ENCODE assay signal across 8 mouse cellular contexts in genomic region chr17:78935857-78936256, GRCm38 (mm10). TPM values are rescaled to one million over a fixed set of nuclear protein-coding genes. Genes with fewer than 3 reads are reported as not detected.
A peak's percentile ranks its signal among the peaks of the same experiment; 100 is the strongest.
DNase-seq lines count a peak whose midpoint lies in the region; ATAC-seq and TF ChIP-seq lines count a peak whose summit lies in the region.

No protein-coding gene starts in this region.

- H3K9ac ChIP-seq in hindbrain, embryonic 15.5 days, result peak overlapping the region; percentile 72; the same call in 1 of the 2 replicates
- H3K9ac ChIP-seq in midbrain, embryonic 14.5 days (replicated peaks; ENCODE audit: low read length), result peak overlapping the region; percentile 75; the same call in 1 of the 2 replicates

- no peak for ATAC-seq in hindbrain, embryonic 15.5 days (ENCODE audit: low FRiP score, low read depth)
- ATAC-seq in midbrain, embryonic 14.5 days (ENCODE audit: low FRiP score, low TSS enrichment), result no peak

- WGBS in kidney, adult 2 months, result 76% methylated on average over 2 of the region's 2 CpGs
- WGBS in hindbrain, embryonic 15.5 days, result 86% methylated on average over 2 of the region's 2 CpGs
- 97% methylated on average over 2 of the region's 2 CpGs for WGBS in midbrain, embryonic 14.5 days

- H3K36me3 ChIP-seq in kidney, adult 2 months (ENCODE audit: control insufficient read depth, insufficient read depth, low read length), result peaks cover 5% of the 10 kb centered on the region
- peaks cover 40% of the 10 kb centered on the region for H3K36me3 ChIP-seq in hindbrain, embryonic 15.5 days
- H3K36me3 ChIP-seq in midbrain, embryonic 14.5 days (ENCODE audit: control insufficient read depth, insufficient read depth, low read length), result peaks cover 46% of the 10 kb centered on the region

- no peaks in the 10 kb centered on the region for H3K27me3 ChIP-seq in kidney, adult 2 months (replicated peaks; ENCODE audit: control insufficient read depth, insufficient read depth, low read length)
- H3K27me3 ChIP-seq in hindbrain, embryonic 15.5 days, result no peaks in the 10 kb centered on the region
- no peaks in the 10 kb centered on the region for H3K27me3 ChIP-seq in midbrain, embryonic 14.5 days (ENCODE audit: control insufficient read depth, insufficient read depth, low read length)

- TF ChIP-seq POLR2A in kidney, adult 2 months (IDR thresholded peaks at IDR 0.05; ENCODE audit: low read depth, low read length), result no peak

- TF ChIP-seq CTCF in kidney, adult 2 months (conservative IDR thresholded peaks at IDR 0.05; ENCODE audit: insufficient read depth, insufficient read length, low read depth, low read length), result no peak

- H3K9me3 ChIP-seq in hindbrain, embryonic 15.5 days, result no peaks in the 10 kb centered on the region
- no peaks in the 10 kb centered on the region for H3K9me3 ChIP-seq in midbrain, embryonic 14.5 days (ENCODE audit: control insufficient read depth, low read length)

- no peak overlapping the region for H3K27ac ChIP-seq in kidney, adult 2 months (ENCODE audit: insufficient read depth, low read depth, low read length)
- no peak overlapping the region for H3K27ac ChIP-seq in hindbrain, embryonic 15.5 days (replicated peaks)
- H3K27ac ChIP-seq in midbrain, embryonic 14.5 days (replicated peaks; ENCODE audit: low read depth, low read length), result no peak overlapping the region

- peak overlapping the region; percentile 78 for H3K4me2 ChIP-seq in hindbrain, embryonic 15.5 days
- peak overlapping the region; percentile 60 for H3K4me2 ChIP-seq in midbrain, embryonic 14.5 days (ENCODE audit: low read length)

- no peak for DNase-seq in kidney, adult 2 months
- DNase-seq in kidney, postnatal 25 days, result no peak
- DNase-seq in MEL-GATA-1-ER (ENCODE audit: extremely low read depth, low read depth), result peak; percentile 70
- DNase-seq in midbrain, embryonic 14.5 days, result no peak
- no peak for DNase-seq in frontal cortex, adult 2 months (ENCODE audit: extremely low spot score in 1 of 2, low spot score in 1 of 2)
- no peak for DNase-seq in layer of hippocampus, postnatal 10 days (ENCODE audit: low spot score in 2 of 2)
- no peak for DNase-seq in right cerebral cortex, postnatal 10 days (ENCODE audit: low spot score in 2 of 2)

- H3K4me3 ChIP-seq in kidney, adult 2 months (ENCODE audit: insufficient read depth, low read depth, low read length), result peak overlapping the region; percentile 74; the same call in 1 of the 2 replicates
- peak overlapping the region; percentile 85 for H3K4me3 ChIP-seq in hindbrain, embryonic 15.5 days
- peak overlapping the region; percentile 87 for H3K4me3 ChIP-seq in midbrain, embryonic 14.5 days (replicated peaks; ENCODE audit: low read depth, low read length)

- peaks cover 3% of the 10 kb centered on the region; the same call in 1 of the 2 replicates for H3K4me1 ChIP-seq in kidney, adult 2 months (ENCODE audit: control insufficient read depth, insufficient read depth, low read length)
- peaks cover 35% of the 10 kb centered on the region for H3K4me1 ChIP-seq in hindbrain, embryonic 15.5 days (replicated peaks)
- peaks cover 16% of the 10 kb centered on the region for H3K4me1 ChIP-seq in midbrain, embryonic 14.5 days (ENCODE audit: control insufficient read depth, insufficient read depth, low read length)

RNA-seq across cellular contexts. Expression of gene Cebpz, which starts 1.0 kb away (rescaled TPM):
- polyA plus RNA-seq in kidney, adult 2 months (2012; rRNA removed), result 3.1 and 6.8 TPM in 2 replicates
- polyA plus RNA-seq in hindbrain, embryonic 15.5 days (2015; fragmentation: Nextera tagmentation; extraction: Ambion mirVana), result 38.6 and 42.6 TPM in 2 replicates
- polyA plus RNA-seq in midbrain, embryonic 14.5 days (2014; fragmentation: Nextera tagmentation; extraction: Ambion mirVana), result 48.8 and 53.4 TPM in 2 replicates
- 23.8 and 26.4 TPM in 2 replicates for polyA plus RNA-seq in frontal cortex, adult 2 months (2012; rRNA removed)
- total RNA-seq in layer of hippocampus, postnatal 10 days (2021), result 10 to 100 TPM; 33.6 to 33.8 TPM

RNA-seq across cellular contexts. Expression of gene Ndufaf7, which starts 1.1 kb away (rescaled TPM):
- 16.7 and 20.8 TPM in 2 replicates for polyA plus RNA-seq in kidney, adult 2 months (2012; rRNA removed)
- polyA plus RNA-seq in hindbrain, embryonic 15.5 days (2015; fragmentation: Nextera tagmentation; extraction: Ambion mirVana), result 58.8 and 62.1 TPM in 2 replicates
- polyA plus RNA-seq in midbrain, embryonic 14.5 days (2014; fragmentation: Nextera tagmentation; extraction: Ambion mirVana), result 54.3 and 58.9 TPM in 2 replicates
- polyA plus RNA-seq in frontal cortex, adult 2 months (2012; rRNA removed), result 48.2 and 50.2 TPM in 2 replicates
- 10 to 100 TPM; 62.8 to 70.1 TPM for total RNA-seq in layer of hippocampus, postnatal 10 days (2021)

RNA-seq across cellular contexts. Expression of gene Cebpzos, which starts 19.6 kb away (rescaled TPM):
- 17.9 and 26.7 TPM in 2 replicates for polyA plus RNA-seq in kidney, adult 2 months (2012; rRNA removed)
- polyA plus RNA-seq in hindbrain, embryonic 15.5 days (2015; fragmentation: Nextera tagmentation; extraction: Ambion mirVana), result 103 and 113 TPM in 2 replicates
- polyA plus RNA-seq in midbrain, embryonic 14.5 days (2014; fragmentation: Nextera tagmentation; extraction: Ambion mirVana), result 116 TPM in 2 replicates
- polyA plus RNA-seq in frontal cortex, adult 2 months (2012; rRNA removed), result 40.4 and 46.6 TPM in 2 replicates
- total RNA-seq in layer of hippocampus, postnatal 10 days (2021), result 10 to 100 TPM; 27.7 to 33.4 TPM

RNA-seq across cellular contexts. Expression of gene Sult6b1, which starts 29.1 kb away (rescaled TPM):
- not detected in 2 replicates for polyA plus RNA-seq in kidney, adult 2 months (2012; rRNA removed)
- polyA plus RNA-seq in hindbrain, embryonic 15.5 days (2015; fragmentation: Nextera tagmentation; extraction: Ambion mirVana), result 0.27 TPM in 1 of 2 replicates, not detected in the other
- polyA plus RNA-seq in midbrain, embryonic 14.5 days (2014; fragmentation: Nextera tagmentation; extraction: Ambion mirVana), result not detected in 2 replicates
- polyA plus RNA-seq in frontal cortex, adult 2 months (2012; rRNA removed), result 0.30 and 0.63 TPM in 2 replicates
- not detected for total RNA-seq in layer of hippocampus, postnatal 10 days (2021)

RNA-seq across cellular contexts. Expression of gene Eif2ak2, which starts 53.5 kb away (rescaled TPM):
- polyA plus RNA-seq in kidney, adult 2 months (2012; rRNA removed), result 5.6 and 5.9 TPM in 2 replicates
- polyA plus RNA-seq in hindbrain, embryonic 15.5 days (2015; fragmentation: Nextera tagmentation; extraction: Ambion mirVana), result 4.2 and 6.1 TPM in 2 replicates
- 2.6 and 5.0 TPM in 2 replicates for polyA plus RNA-seq in midbrain, embryonic 14.5 days (2014; fragmentation: Nextera tagmentation; extraction: Ambion mirVana)
- polyA plus RNA-seq in frontal cortex, adult 2 months (2012; rRNA removed), result 3.1 and 4.2 TPM in 2 replicates
- total RNA-seq in layer of hippocampus, postnatal 10 days (2021), result 10 to 100 TPM in 1 of 2 experiments, 1 to 10 TPM in 1; 6.2 to 11.1 TPM
